Mouse (Mus musculus) lung, postnatal 0 days (tissue): ENCODE measurements around the gene Arglu1. TPM values are rescaled to one million over a fixed set of nuclear protein-coding genes. Genes with fewer than 3 reads are reported as not detected.

ENCODE experiments used
- ATAC-seq: fragments of 200-750 bp; cut with Nextera tagmentation; 2 replicates; pipeline ENCODE4 v1.8.0; 2017; ENCODE audit warnings: moderate library complexity
- DNase-seq: peaks from one replicate; pipeline ENCODE4 v3.0.0-alpha.2; 2016; ENCODE audit warnings: low spot score
- H3K27ac ChIP-seq: fragments of 300-500 bp; sonication (generic); 2 replicates; pipeline ENCODE4 v1.5.1; 2014; ENCODE audit warnings: antibody characterized with exemption, mild to moderate bottlenecking, low read length, mixed read lengths
- H3K27me3 ChIP-seq: fragments of 300-500 bp; sonication (generic); replicated peaks from 2 replicates; pipeline ENCODE4 v1.6.1; 2014; ENCODE audit warnings: low read length, mixed read lengths; ENCODE audit not compliant: insufficient read depth
- H3K36me3 ChIP-seq: fragments of 300-500 bp; sonication (generic); 2 replicates; pipeline ENCODE4 v1.6.1; 2014; ENCODE audit warnings: low read length, mixed read lengths; ENCODE audit not compliant: insufficient read depth
- H3K4me1 ChIP-seq: fragments of 300-500 bp; sonication (generic); 2 replicates; pipeline ENCODE4 v1.6.1; 2014; ENCODE audit warnings: antibody characterized with exemption, low read depth, low read length, mixed read lengths; ENCODE audit not compliant: insufficient read depth
- H3K4me2 ChIP-seq: fragments of 300-500 bp; sonication (generic); replicated peaks from 2 replicates; pipeline ENCODE4 v1.6.1; 2014; ENCODE audit warnings: low read depth, mild to moderate bottlenecking, low read length, moderate library complexity, mixed read lengths
- H3K4me3 ChIP-seq: fragments of 300-500 bp; sonication (generic); 2 replicates; pipeline ENCODE4 v1.5.1; 2014; ENCODE audit warnings: low read depth, low read length
- H3K9ac ChIP-seq: fragments of 300-500 bp; sonication (generic); replicated peaks from 2 replicates; pipeline ENCODE4 v1.6.1; 2014; ENCODE audit warnings: low read depth, mild to moderate bottlenecking
- H3K9me3 ChIP-seq: fragments of 300-500 bp; sonication (generic); 2 replicates; pipeline ENCODE4 v1.6.1; 2016; ENCODE audit warnings: low read length, mixed read lengths
- CTCF ChIP-seq: IDR thresholded peaks from 2 replicates; pipeline ENCODE4 v1.5.1; 2016; ENCODE audit warnings: antibody characterized with exemption, mild to moderate bottlenecking
- EP300 ChIP-seq: IDR thresholded peaks from 2 replicates; pipeline ENCODE4 v1.6.1; 2016; ENCODE audit warnings: antibody characterized with exemption, mild to moderate bottlenecking, control low read depth
- whole genome bisulfite sequencing: fragments of 180-500 bp; shearing (Covaris S2); extraction: QIAGEN DNeasy Blood & Tissue Kit; methylation state at CpG from one replicate; pipeline ENCODE4 v1.1.7; 2014; 5-methylcytosine and 5-hydroxymethylcytosine counted together
- polyA plus RNA-seq: library from polyadenylated mRNA; unstranded; fragments of >200 nt; fragmentation: Nextera tagmentation; extraction: Ambion mirVana; gene quantifications from 2 replicates; pipeline ENCODE4 v1.2.1, GENCODE M21; 2015

The Arglu1 gene
- polyA plus RNA-seq, result 126 and 139 TPM in 2 replicates

DNA sequence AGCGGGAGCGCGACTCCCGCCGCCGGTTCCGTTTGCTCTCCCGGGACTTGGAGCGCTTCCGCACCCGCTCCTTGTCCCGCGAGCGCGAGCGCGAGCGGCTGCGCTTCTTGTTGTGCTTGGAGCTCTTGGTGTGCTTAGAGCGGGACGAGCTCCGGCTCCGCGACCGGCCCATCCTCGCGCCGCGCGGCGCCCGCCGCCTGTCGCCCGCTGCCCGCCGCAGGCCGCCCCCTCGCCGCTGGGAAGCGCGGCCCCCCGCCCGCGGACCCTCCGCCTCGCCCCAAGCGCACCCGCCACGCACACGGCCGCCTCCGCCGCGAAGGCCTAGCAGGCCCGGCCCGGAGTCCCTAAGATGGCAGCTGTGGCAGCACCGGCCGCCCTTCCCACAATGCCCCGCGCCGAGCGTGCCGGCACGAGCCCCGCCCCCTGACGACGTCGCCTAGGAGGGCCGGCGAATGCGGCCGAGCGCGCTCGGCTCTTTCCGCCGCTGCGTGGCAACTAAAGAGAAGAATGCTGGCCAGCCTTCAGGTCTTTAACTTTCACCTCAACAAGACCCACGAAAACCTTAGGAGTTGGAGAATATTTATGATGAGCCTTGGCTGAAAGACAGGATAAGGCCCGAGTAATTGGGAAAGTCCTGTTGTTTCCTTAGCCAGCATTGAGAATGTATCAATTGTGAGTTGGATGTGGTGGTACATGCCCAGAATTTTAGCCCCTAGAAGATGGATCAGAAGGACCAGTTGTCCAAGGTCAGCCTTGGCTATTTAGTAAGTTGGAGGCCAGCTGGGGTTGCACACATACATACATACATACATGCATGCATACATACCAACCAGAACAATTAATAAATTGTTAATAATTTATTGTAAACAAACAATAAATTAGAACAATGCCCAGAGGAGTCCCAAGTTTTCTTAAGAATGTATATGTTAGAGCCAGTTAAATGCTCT is at the start of gene Arglu1:
Gene Arglu1 (minus strand): TSS at position 376 of the 947 bp plus-strand sequence.
- ATAC-seq (peak; percentile 97), DNase-seq (peak; percentile 97)
- H3K9me3 ChIP-seq, result no peaks in the 10 kb centered on the region
- peaks cover 15% of the 10 kb centered on the region; the same call in 1 of the 2 replicates for H3K4me1 ChIP-seq
- H3K27ac ChIP-seq, result peak within 1 kb of the TSS; percentile 98
- H3K4me2 ChIP-seq, result peak within 1 kb of the TSS; percentile 85
- H3K4me3 ChIP-seq, result peak within 1 kb of the TSS; percentile 96
- 4% methylated on average over 54 of the region's 81 CpGs for WGBS
- no peaks in the 10 kb centered on the region for H3K36me3 ChIP-seq
- peak within 1 kb of the TSS; percentile 99 for H3K9ac ChIP-seq
- no peaks in the 10 kb centered on the region for H3K27me3 ChIP-seq
- no peak for TF ChIP-seq EP300
- TF ChIP-seq CTCF, result no peak

DNA sequence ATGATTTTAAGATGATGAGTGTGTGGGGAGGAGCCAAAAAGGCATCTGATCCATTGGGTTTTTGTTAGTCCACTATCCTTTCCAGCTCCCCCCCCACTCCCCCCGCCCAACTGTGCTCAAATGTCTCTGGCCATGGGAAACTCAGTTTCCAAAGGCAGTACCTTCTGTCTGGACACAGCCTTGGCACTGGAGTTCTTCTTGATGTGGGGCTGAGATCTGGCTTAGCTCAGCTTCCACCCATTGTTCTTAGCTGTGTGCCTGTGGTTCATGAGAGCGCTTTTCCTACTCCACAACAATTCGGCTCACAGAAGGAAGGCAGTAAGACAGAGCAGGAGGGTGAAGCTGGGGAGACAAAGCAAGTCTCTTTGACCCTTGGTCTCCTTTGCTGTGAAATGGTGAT is 47.0 kb upstream of the Arglu1 start:
- TF ChIP-seq EP300 (no peak), CTCF (no peak)
- Histone ChIP-seq H3K9ac (no peak overlapping the region), H3K4me3 (no peak overlapping the region), H3K9me3 (no peaks in the 10 kb centered on the region), H3K4me2 (no peak overlapping the region), H3K27me3 (no peaks in the 10 kb centered on the region), H3K36me3 (no peaks in the 10 kb centered on the region), H3K4me1 (no peaks in the 10 kb centered on the region), H3K27ac (no peak overlapping the region)
- WGBS, result 63% methylated on average over 3 of the region's 3 CpGs
- ATAC-seq (peak; percentile 74), DNase-seq (peak; percentile 12)

DNA sequence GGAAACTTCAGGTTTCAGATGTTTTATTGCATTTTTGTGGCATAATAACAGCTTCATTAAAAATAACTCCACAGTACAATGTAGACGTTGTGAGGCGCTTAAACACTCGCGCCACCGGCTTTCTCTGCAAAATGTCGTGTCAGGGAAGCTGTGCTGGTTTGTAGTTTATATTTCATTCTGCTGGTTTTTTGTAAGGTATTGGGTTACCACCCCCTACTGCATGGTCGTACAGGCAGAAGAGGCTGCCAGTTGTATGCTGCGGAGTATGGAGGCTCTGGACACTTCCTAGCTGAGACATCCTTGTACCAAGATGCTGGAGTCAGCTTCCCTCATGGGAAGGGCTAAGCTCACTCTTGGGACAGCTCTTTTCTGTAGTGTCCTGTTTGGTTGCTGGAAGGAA is 46.5 kb upstream of the Arglu1 start:
- Histone ChIP-seq H3K4me2 (no peak overlapping the region), H3K27me3 (no peaks in the 10 kb centered on the region), H3K9me3 (no peaks in the 10 kb centered on the region), H3K4me1 (no peaks in the 10 kb centered on the region), H3K4me3 (no peak overlapping the region), H3K9ac (no peak overlapping the region), H3K27ac (no peak overlapping the region), H3K36me3 (no peaks in the 10 kb centered on the region)
- TF ChIP-seq EP300, result no peak
- TF ChIP-seq CTCF, result no peak
- DNase-seq (no peak), ATAC-seq (peak; percentile 38; the same call in 1 of the 2 replicates)
- 74% methylated on average over 8 of the region's 8 CpGs for WGBS

DNA sequence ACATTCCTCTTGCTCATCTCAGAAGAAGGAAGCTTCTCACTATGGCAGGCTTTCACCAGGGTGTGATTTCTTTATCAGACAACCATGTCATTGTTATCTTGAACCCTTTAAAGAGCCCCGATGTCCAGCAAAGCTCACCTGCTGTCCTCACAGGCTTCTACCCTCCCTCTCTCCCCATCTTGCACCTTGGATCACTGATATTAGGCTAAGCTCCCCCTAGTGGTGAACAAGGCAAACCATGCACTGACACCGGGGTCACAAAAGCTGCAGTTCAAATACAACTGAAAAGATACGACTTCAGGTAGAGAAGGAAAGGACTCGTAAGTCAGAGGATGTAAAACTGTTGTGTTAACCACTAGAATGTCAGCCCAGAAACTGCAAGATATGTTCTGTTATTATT is 43.5 kb upstream of the Arglu1 start:
- Histone ChIP-seq H3K4me3 (no peak overlapping the region), H3K9me3 (no peaks in the 10 kb centered on the region), H3K27me3 (no peaks in the 10 kb centered on the region), H3K4me1 (no peaks in the 10 kb centered on the region), H3K36me3 (no peaks in the 10 kb centered on the region), H3K27ac (no peak overlapping the region), H3K4me2 (no peak overlapping the region), H3K9ac (no peak overlapping the region)
- WGBS, result 23% methylated on average over 4 of the region's 4 CpGs
- ATAC-seq (no peak), DNase-seq (peak; percentile 67)
- TF ChIP-seq CTCF (peak; percentile 86), EP300 (no peak)

DNA sequence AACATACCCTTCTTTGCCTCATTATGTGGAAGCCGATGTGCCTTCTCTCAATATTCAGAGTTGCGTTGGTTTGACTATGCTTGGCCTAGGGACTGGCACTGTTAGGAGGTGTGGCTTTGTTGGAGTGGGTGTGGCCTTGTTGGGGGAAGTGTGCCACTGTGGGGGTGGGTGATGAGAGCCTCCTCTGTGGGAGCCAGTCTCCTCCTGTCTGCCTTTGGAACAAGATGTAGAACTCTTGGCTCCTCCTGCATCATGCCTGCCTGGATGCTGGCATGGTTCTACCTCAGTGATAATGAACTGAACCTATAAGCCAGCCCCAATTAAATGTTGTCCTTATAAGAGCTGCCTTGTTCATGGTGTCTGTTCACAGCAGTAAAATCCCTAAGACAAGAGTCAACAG is 38.3 kb upstream of the Arglu1 start:
- H3K9me3 ChIP-seq, result no peaks in the 10 kb centered on the region
- ATAC-seq (no peak), DNase-seq (no peak)
- H3K4me2 ChIP-seq, result no peak overlapping the region
- no peaks in the 10 kb centered on the region for H3K4me1 ChIP-seq
- no peak overlapping the region for H3K4me3 ChIP-seq
- no peak overlapping the region for H3K27ac ChIP-seq
- H3K9ac ChIP-seq, result no peak overlapping the region
- no peaks in the 10 kb centered on the region for H3K27me3 ChIP-seq
- WGBS, result 100% methylated on average over 2 of the region's 2 CpGs
- TF ChIP-seq CTCF (no peak), EP300 (no peak)
- H3K36me3 ChIP-seq, result no peaks in the 10 kb centered on the region

DNA sequence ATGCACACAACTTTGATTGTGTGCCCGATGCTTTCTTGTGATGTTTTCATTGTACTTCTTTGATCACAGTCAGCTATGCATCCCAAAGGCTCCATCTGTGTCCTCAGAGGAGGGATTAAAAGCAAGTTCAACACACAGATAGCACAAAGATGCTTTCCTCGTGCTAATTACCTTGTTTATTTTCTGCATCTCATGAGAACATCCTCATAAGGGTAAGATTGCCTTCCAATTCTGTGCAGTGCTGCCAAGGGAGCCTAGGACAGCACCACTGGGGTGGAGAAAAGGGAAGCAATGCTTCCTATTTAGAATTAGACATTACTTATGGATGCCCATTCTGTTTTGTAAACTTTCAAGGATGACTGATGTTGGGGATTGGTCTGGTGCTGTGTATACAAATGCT is 36.2 kb upstream of the Arglu1 start:
- Histone ChIP-seq H3K4me1 (no peaks in the 10 kb centered on the region), H3K9ac (no peak overlapping the region), H3K4me3 (no peak overlapping the region), H3K27me3 (no peaks in the 10 kb centered on the region), H3K27ac (no peak overlapping the region), H3K36me3 (no peaks in the 10 kb centered on the region), H3K9me3 (no peaks in the 10 kb centered on the region), H3K4me2 (no peak overlapping the region)
- DNase-seq, result no peak
- 68% methylated on average over 2 of the region's 2 CpGs for WGBS
- TF ChIP-seq EP300 (no peak), CTCF (no peak)
- ATAC-seq, result no peak
